Mouse (Mus musculus) lung, adult 18-20 months (tissue): ENCODE data around the gene Nfix.
A peak's percentile ranks its signal among the peaks of the same experiment; 100 is the strongest.

Source experiments
- DNase-seq, 2 experiments: peaks; one replicate each; pipeline ENCODE4 v3.0.0; 2022; ENCODE audit warnings: mixed read lengths in 2 of 2

Nfix gene

GRCm38 (mm10) chr8:84659936-84660818 is 140.0 kb downstream of the Nfix start:
- DNase-seq, result peak; percentile 83 to 87

GRCm38 (mm10) chr8:84658951-84659350 is 141.2 kb downstream of the Nfix start:
- DNase-seq, result no peak

- peak; percentile 63 to 73 for DNase-seq
Observed at GRCm38 (mm10) chr8:84657680-84658079, 142.5 kb downstream of the Nfix start.

- no peak for DNase-seq
Observed at GRCm38 (mm10) chr8:84657203-84657602, 142.9 kb downstream of the Nfix start.

- peak; percentile 94 to 97 for DNase-seq
Observed at GRCm38 (mm10) chr8:84656641-84657126, 143.5 kb downstream of the Nfix start.

GRCm38 (mm10) chr8:84656191-84656525 is 144.0 kb downstream of the Nfix start:
- peak in 1 of 2 experiments; percentile 28 for DNase-seq

- DNase-seq, result no peak
Observed at GRCm38 (mm10) chr8:84655336-84656190, 144.6 kb downstream of the Nfix start.

GRCm38 (mm10) chr8:84654597-84654996 is 145.5 kb downstream of the Nfix start:
- DNase-seq, result no peak

- DNase-seq, result no peak
Observed at GRCm38 (mm10) chr8:84653092-84653631, 147.0 kb downstream of the Nfix start.

- no peak for DNase-seq
Observed at GRCm38 (mm10) chr8:84650213-84650612, 149.9 kb downstream of the Nfix start.
